Mouse (Mus musculus): ENCODE results near the gene Rrp8. TPM values are rescaled to one million over a fixed set of nuclear protein-coding genes. Genes with fewer than 3 reads are reported as not detected.
"Not testable (repeated sequence)": the region's sequence is repeated elsewhere in the genome, so short reads cannot be mapped to it uniquely, and the experiment has no call there.

Rrp8 gene
- polyA plus RNA-seq, 2 experiments, result 7.0 to 9.2 TPM

DNA sequence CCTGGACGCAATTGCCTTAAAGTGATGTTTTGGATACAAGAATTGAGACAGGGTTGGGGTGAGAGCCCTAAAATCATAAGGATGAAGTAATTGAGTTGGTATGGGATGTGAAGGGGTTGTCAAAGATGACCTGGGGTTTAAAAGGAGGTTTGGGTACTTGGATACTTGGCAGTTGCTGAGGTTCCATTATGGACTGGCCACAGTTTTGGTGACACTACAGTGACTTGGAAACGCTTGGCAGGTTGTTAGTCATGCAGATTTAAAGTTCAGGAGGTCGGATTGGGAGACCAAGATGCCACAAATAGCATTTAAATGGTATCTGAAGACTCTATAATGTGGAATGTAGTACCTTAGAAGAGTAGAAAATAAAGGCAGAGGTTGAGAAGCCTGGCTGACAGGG, 463 bp upstream of the Rrp8 start:
- peak overlapping the region; percentile 80 to 83 for H3K4me3 ChIP-seq (ENCODE audit: insufficient read depth in 1 of 2, low read depth in 2 of 2, low read length in 2 of 2)
- H3K36me3 ChIP-seq (replicated peaks; ENCODE audit: control insufficient read depth, insufficient read depth, low read depth), result peaks cover 44% of the 10 kb centered on the region
- TF ChIP-seq EP300 (IDR thresholded peaks at IDR 0.05; ENCODE audit: low read depth), result no peak
- no peak for TF ChIP-seq CTCF (IDR thresholded peaks at IDR 0.05; ENCODE audit: low read depth)
- ATAC-seq (ENCODE audit: insufficient read depth), result no peak
- peak overlapping the region; percentile 81 for H3K4me2 ChIP-seq (ENCODE audit: low read depth)
- no peaks in the 10 kb centered on the region for H3K27me3 ChIP-seq (ENCODE audit: control insufficient read depth, insufficient read depth, low read length)
- no peaks in the 10 kb centered on the region for H3K9me3 ChIP-seq (ENCODE audit: control insufficient read depth, low read length)
- 34% methylated on average over 3 of the region's 3 CpGs for WGBS (ENCODE audit: insufficient replicate concordance)
- peaks cover 22 to 29% of the 10 kb centered on the region in 2 experiments for H3K4me1 ChIP-seq (replicated peaks; ENCODE audit: control insufficient read depth in 2 of 2, insufficient read depth in 2 of 2, low read length in 1 of 2)
- H3K27ac ChIP-seq, result peak overlapping the region; percentile 20; the same call in 1 of the 2 replicates
- peak overlapping the region; percentile 91 for H3K9ac ChIP-seq (replicated peaks)
- DNase-seq (ENCODE audit: low read depth in 3 of 3, low spot score in 3 of 3), result no peak

DNA sequence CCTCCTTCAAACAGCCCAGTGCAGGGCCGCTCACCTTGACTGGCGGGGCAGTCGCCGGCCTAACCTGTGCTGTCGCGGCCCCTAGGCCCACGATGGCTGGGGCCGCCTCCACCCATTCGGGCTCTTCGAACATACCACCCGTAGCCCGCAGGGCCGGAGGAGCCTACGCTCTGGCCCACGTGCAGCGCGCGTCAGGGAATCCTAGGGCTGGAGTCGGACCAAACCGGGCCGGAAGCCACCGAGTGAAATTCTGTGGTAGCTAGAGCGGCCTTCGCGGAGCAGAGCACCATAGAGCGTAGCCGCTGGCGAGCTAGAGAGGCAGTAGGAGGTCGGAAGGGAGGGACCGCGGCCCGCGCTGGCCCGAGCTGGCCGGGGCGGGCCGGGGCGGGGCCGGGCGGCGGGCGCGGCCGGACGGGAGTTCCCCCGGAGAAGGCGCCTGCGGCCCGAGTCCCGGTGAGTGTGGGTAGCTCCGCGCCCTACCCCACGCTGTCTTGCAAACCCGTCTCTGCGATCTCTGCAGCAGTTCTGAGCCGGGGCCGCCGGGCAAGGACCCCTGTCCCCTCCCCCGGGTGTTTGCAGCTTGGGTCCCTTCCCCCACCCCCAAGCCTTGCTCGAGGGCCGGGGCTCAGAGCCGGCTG, 802 bp downstream of the Rrp8 start, which contains the start of gene Ilk:
TSS of gene Ilk (plus strand) at position 329 of the 638 bp plus-strand sequence.
- Histone ChIP-seq H3K27me3 (ENCODE audit: control insufficient read depth, insufficient read depth, low read length) (no peaks in the 10 kb centered on the region), H3K4me1 (replicated peaks; ENCODE audit: control insufficient read depth in 2 of 2, insufficient read depth in 2 of 2, low read length in 1 of 2) (peaks cover 22 to 29% of the 10 kb centered on the region in 2 experiments), H3K4me3 (ENCODE audit: insufficient read depth in 1 of 2, low read depth in 2 of 2, low read length in 2 of 2) (peak within 1 kb of the TSS; percentile 80 to 83), H3K9ac (replicated peaks) (peak within 1 kb of the TSS; percentile 91), H3K4me2 (ENCODE audit: low read depth) (peak within 1 kb of the TSS; percentile 81), H3K9me3 (ENCODE audit: control insufficient read depth, low read length) (no peaks in the 10 kb centered on the region), H3K27ac (peak within 1 kb of the TSS; percentile 61), H3K36me3 (replicated peaks; ENCODE audit: control insufficient read depth, insufficient read depth, low read depth) (peaks cover 37% of the 10 kb centered on the region)
- no peak for TF ChIP-seq EP300 (IDR thresholded peaks at IDR 0.05; ENCODE audit: low read depth)
- TF ChIP-seq CTCF (IDR thresholded peaks at IDR 0.05; ENCODE audit: low read depth), result no peak
- ATAC-seq (ENCODE audit: insufficient read depth) (peak; percentile 99), DNase-seq (ENCODE audit: low read depth in 3 of 3, low spot score in 3 of 3) (peak; percentile 82 to 84 (median 83))
- under 1% methylated on average over 48 of the region's 62 CpGs for WGBS (ENCODE audit: insufficient replicate concordance)

DNA sequence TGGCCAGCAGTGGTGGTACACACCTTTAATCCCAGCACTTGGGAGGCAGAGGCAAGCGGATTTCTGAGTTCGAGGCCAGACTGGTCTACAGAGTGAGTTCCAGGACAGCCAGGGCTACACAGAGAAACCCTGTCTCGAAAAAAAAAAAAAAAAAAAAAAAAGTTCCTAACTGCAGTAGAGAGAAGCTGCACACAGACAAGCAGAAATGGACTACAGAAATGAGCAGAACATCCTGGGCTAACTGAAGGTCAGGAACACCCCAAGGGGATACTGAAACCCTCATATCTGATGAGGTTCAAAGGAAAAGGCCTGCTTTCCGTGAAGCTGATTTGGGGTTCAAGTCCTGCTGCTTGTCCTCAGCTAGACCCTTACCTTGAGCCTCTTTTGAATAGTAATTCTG, 1.7 kb downstream of the Rrp8 start:
- H3K4me2 ChIP-seq (ENCODE audit: low read depth), result peak overlapping the region; percentile 81
- not testable (repeated sequence) for H3K27me3 ChIP-seq (ENCODE audit: control insufficient read depth, insufficient read depth, low read length); DNase-seq (ENCODE audit: low read depth in 3 of 3, low spot score in 3 of 3); ATAC-seq (ENCODE audit: insufficient read depth); H3K27ac ChIP-seq; H3K9me3 ChIP-seq (ENCODE audit: control insufficient read depth, low read length)
- H3K9ac ChIP-seq (replicated peaks), result peak overlapping the region; percentile 73
- 40% methylated on average over 4 of the region's 4 CpGs for WGBS (ENCODE audit: insufficient replicate concordance)
- H3K4me1 ChIP-seq (replicated peaks; ENCODE audit: control insufficient read depth in 2 of 2, insufficient read depth in 2 of 2, low read length in 1 of 2), result peaks cover 22 to 29% of the 10 kb centered on the region in 2 experiments
- H3K4me3 ChIP-seq (ENCODE audit: insufficient read depth in 1 of 2, low read depth in 2 of 2, low read length in 2 of 2), result peak overlapping the region; percentile 80 to 83
- peaks cover 30% of the 10 kb centered on the region for H3K36me3 ChIP-seq (replicated peaks; ENCODE audit: control insufficient read depth, insufficient read depth, low read depth)

DNA sequence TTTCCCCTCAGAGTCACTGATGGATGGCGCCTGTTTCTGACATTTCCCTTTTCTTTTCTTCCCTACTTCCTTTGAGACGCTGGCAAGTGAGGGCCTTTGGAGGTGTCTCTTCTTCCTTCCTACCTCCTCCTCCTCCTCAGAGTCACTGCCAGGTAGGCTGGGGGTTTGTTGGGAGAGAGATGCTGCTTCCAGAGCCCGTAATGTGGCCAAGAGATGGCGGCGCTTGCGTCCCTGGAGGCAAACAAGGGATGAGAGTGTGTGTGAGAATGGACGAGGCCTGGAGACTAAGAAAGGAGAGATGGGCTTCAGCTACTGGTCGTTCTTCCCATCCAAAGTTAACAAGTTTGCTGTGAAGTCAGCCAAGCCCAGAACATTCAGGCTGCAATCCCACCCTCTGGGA, 2.4 kb downstream of the Rrp8 start:
- peaks cover 22 to 28% of the 10 kb centered on the region in 2 experiments for H3K4me1 ChIP-seq (replicated peaks; ENCODE audit: control insufficient read depth in 2 of 2, insufficient read depth in 2 of 2, low read length in 1 of 2)
- no peak for ATAC-seq (ENCODE audit: insufficient read depth)
- TF ChIP-seq EP300 (IDR thresholded peaks at IDR 0.05; ENCODE audit: low read depth), result no peak
- no peak for TF ChIP-seq CTCF (IDR thresholded peaks at IDR 0.05; ENCODE audit: low read depth)
- no peaks in the 10 kb centered on the region for H3K27me3 ChIP-seq (ENCODE audit: control insufficient read depth, insufficient read depth, low read length)
- H3K36me3 ChIP-seq (replicated peaks; ENCODE audit: control insufficient read depth, insufficient read depth, low read depth), result peaks cover 24% of the 10 kb centered on the region
- no peak for DNase-seq (ENCODE audit: low read depth in 3 of 3, low spot score in 3 of 3)
- no peak overlapping the region for H3K27ac ChIP-seq
- WGBS (ENCODE audit: insufficient replicate concordance), result 79% methylated on average over 8 of the region's 8 CpGs
- no peak overlapping the region for H3K9ac ChIP-seq (replicated peaks)
- H3K4me2 ChIP-seq (ENCODE audit: low read depth), result peak overlapping the region; percentile 81; the same call in 1 of the 2 replicates
- 0 out of 4 replicates have a peak overlapping the region, but pooled peaks of 1 of the 2 experiments have one; percentile 2 for H3K4me3 ChIP-seq (ENCODE audit: insufficient read depth in 1 of 2, low read depth in 2 of 2, low read length in 2 of 2)
- H3K9me3 ChIP-seq (ENCODE audit: control insufficient read depth, low read length), result no peaks in the 10 kb centered on the region

DNA sequence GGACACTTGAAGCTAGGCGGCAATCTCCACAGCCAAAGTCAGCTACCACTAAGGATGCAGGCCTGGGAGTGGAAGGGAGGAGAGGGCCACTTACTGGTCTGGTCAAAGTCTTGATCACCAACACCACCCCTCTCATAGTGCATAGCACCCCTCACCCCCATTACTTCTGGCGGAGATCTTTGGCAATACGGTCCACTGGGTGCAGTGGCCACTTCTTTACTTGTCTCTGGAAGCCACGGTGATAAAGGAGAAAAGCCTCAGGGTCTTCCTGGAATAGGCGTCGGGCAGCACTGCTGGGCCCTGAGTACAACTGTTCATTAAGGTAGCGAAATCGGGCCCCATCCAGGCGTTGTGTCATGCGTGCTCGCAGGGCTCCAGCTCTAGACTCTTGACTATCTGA, 3.3 kb downstream of the Rrp8 start:
- 83% methylated on average over 11 of the region's 11 CpGs for WGBS (ENCODE audit: insufficient replicate concordance)
- no peak for ATAC-seq (ENCODE audit: insufficient read depth)
- no peak overlapping the region for H3K4me2 ChIP-seq (ENCODE audit: low read depth)
- H3K27me3 ChIP-seq (ENCODE audit: control insufficient read depth, insufficient read depth, low read length), result no peaks in the 10 kb centered on the region
- H3K9me3 ChIP-seq (ENCODE audit: control insufficient read depth, low read length), result no peaks in the 10 kb centered on the region
- no peak overlapping the region for H3K27ac ChIP-seq
- H3K36me3 ChIP-seq (replicated peaks; ENCODE audit: control insufficient read depth, insufficient read depth, low read depth), result peaks cover 24% of the 10 kb centered on the region
- no peak for DNase-seq (ENCODE audit: low read depth in 3 of 3, low spot score in 3 of 3)
- peaks cover 12 to 19% of the 10 kb centered on the region in 2 experiments for H3K4me1 ChIP-seq (replicated peaks; ENCODE audit: control insufficient read depth in 2 of 2, insufficient read depth in 2 of 2, low read length in 1 of 2)
- H3K9ac ChIP-seq (replicated peaks), result no peak overlapping the region
- TF ChIP-seq EP300 (IDR thresholded peaks at IDR 0.05; ENCODE audit: low read depth) (no peak), CTCF (IDR thresholded peaks at IDR 0.05; ENCODE audit: low read depth) (no peak)
- H3K4me3 ChIP-seq (ENCODE audit: insufficient read depth in 1 of 2, low read depth in 2 of 2, low read length in 2 of 2), result no peak overlapping the region
